Comparison of ENCODE assay signal across 8 mouse cellular contexts in genomic region chr15:102203835-102204381, GRCm38 (mm10). TPM values are rescaled to one million over a fixed set of nuclear protein-coding genes. Genes with fewer than 3 reads are reported as not detected.
DNase-seq lines count a peak whose midpoint lies in the region; ATAC-seq lines count a peak whose summit lies in the region.

No protein-coding gene starts in this region.

- H3K4me1 ChIP-seq in embryonic facial prominence, embryonic 12.5 days, result peaks cover 35% of the 10 kb centered on the region
- H3K4me1 ChIP-seq in limb, embryonic 11.5 days (ENCODE audit: control insufficient read depth, insufficient read depth, low read length), result peaks cover 16% of the 10 kb centered on the region
- peaks cover 46% of the 10 kb centered on the region for H3K4me1 ChIP-seq in midbrain, embryonic 13.5 days (replicated peaks)

- no peaks in the 10 kb centered on the region for H3K27me3 ChIP-seq in embryonic facial prominence, embryonic 12.5 days
- H3K27me3 ChIP-seq in limb, embryonic 11.5 days (ENCODE audit: control insufficient read depth, insufficient read depth, low read length), result no peaks in the 10 kb centered on the region
- H3K27me3 ChIP-seq in midbrain, embryonic 13.5 days, result no peaks in the 10 kb centered on the region

- peaks cover 40% of the 10 kb centered on the region for H3K36me3 ChIP-seq in embryonic facial prominence, embryonic 12.5 days
- peaks cover 11% of the 10 kb centered on the region; the same call in 1 of the 2 replicates for H3K36me3 ChIP-seq in limb, embryonic 11.5 days (ENCODE audit: control insufficient read depth, insufficient read depth, low read length)
- peaks cover 31% of the 10 kb centered on the region for H3K36me3 ChIP-seq in midbrain, embryonic 13.5 days

- peak overlapping the region; percentile 94 for H3K9ac ChIP-seq in embryonic facial prominence, embryonic 12.5 days
- H3K9ac ChIP-seq in limb, embryonic 11.5 days (ENCODE audit: low read length), result peak overlapping the region; percentile 86
- peak overlapping the region; percentile 90 for H3K9ac ChIP-seq in midbrain, embryonic 13.5 days (replicated peaks)

- under 1% methylated on average over 48 of the region's 72 CpGs for WGBS in embryonic facial prominence, embryonic 12.5 days
- WGBS in limb, embryonic 11.5 days, result 0% methylated on average over 30 of the region's 72 CpGs
- under 1% methylated on average over 25 of the region's 72 CpGs for WGBS in midbrain, embryonic 13.5 days

- peak; percentile 10 for ATAC-seq in embryonic facial prominence, embryonic 12.5 days (ENCODE audit: insufficient number of reproducible peaks, insufficient read depth, low FRiP score, low TSS enrichment)
- ATAC-seq in granulocyte monocyte progenitor cell, adult 5-6 weeks (replicated peaks; ENCODE audit: poor library complexity, severe bottlenecking), result peak; percentile 26
- peak; percentile 27; the same call in 1 of the 2 replicates for ATAC-seq in limb, embryonic 11.5 days (ENCODE audit: insufficient number of reproducible peaks, low FRiP score, low TSS enrichment, low read depth)
- ATAC-seq in midbrain, embryonic 13.5 days, result peak; percentile 38

- peak overlapping the region; percentile 87 for H3K4me3 ChIP-seq in embryonic facial prominence, embryonic 12.5 days
- H3K4me3 ChIP-seq in limb, embryonic 11.5 days (ENCODE audit: low read depth, low read length), result peak overlapping the region; percentile 79
- peak overlapping the region; percentile 84 for H3K4me3 ChIP-seq in midbrain, embryonic 13.5 days (replicated peaks)

- peak; percentile 31 to 56 for DNase-seq in urinary bladder, adult 18-20 months (ENCODE audit: low spot score in 2 of 2)
- no peak for DNase-seq in urinary bladder, postnatal 10 days (ENCODE audit: low spot score)
- DNase-seq in kidney, adult 18-20 months, result peak; percentile 77
- DNase-seq in limb, embryonic 11.5 days (ENCODE audit: low spot score), result peak; percentile 77
- DNase-seq in spleen, adult 12 weeks (ENCODE audit: low spot score), result peak; percentile 50

- peak overlapping the region; percentile 100 for H3K27ac ChIP-seq in embryonic facial prominence, embryonic 12.5 days
- peak overlapping the region; percentile 99 for H3K27ac ChIP-seq in limb, embryonic 11.5 days (replicated peaks; ENCODE audit: low read depth, low read length)
- H3K27ac ChIP-seq in midbrain, embryonic 13.5 days, result peak overlapping the region; percentile 99

- H3K9me3 ChIP-seq in embryonic facial prominence, embryonic 12.5 days, result no peaks in the 10 kb centered on the region
- no peaks in the 10 kb centered on the region for H3K9me3 ChIP-seq in limb, embryonic 11.5 days (ENCODE audit: control insufficient read depth, low read length)
- no peaks in the 10 kb centered on the region for H3K9me3 ChIP-seq in midbrain, embryonic 13.5 days

- peak overlapping the region; percentile 79 for H3K4me2 ChIP-seq in embryonic facial prominence, embryonic 12.5 days (replicated peaks)
- H3K4me2 ChIP-seq in limb, embryonic 11.5 days (ENCODE audit: low read depth, severe bottlenecking), result peak overlapping the region; percentile 46
- H3K4me2 ChIP-seq in midbrain, embryonic 13.5 days (replicated peaks), result peak overlapping the region; percentile 81

RNA-seq across cellular contexts. Expression of gene Csad, which starts 0.6 kb away (rescaled TPM):
- 82.8 and 91.1 TPM in 2 replicates for polyA plus RNA-seq in embryonic facial prominence, embryonic 12.5 days (2016; fragmentation: Nextera tagmentation; extraction: Ambion mirVana)
- total RNA-seq in granulocyte monocyte progenitor cell, adult 5-6 weeks (2014; fragmentation: Nextera tagmentation), result 17.0 and 18.1 TPM in 2 replicates
- 7.5 and 23.4 TPM in 2 replicates for total RNA-seq in granulocyte monocyte progenitor cell, adult 5-6 weeks (2017)
- 37.3 and 37.5 TPM in 2 replicates for polyA plus RNA-seq in limb, embryonic 11.5 days (2014; fragmentation: Nextera tagmentation; extraction: Ambion mirVana)
- 37.9 and 40.2 TPM in 2 replicates for polyA plus RNA-seq in midbrain, embryonic 13.5 days (2015; fragmentation: Nextera tagmentation; extraction: Ambion mirVana)

RNA-seq across cellular contexts. Expression of gene Zfp740, which starts 0.9 kb away (rescaled TPM):
- 114 and 119 TPM in 2 replicates for polyA plus RNA-seq in embryonic facial prominence, embryonic 12.5 days (2016; fragmentation: Nextera tagmentation; extraction: Ambion mirVana)
- total RNA-seq in granulocyte monocyte progenitor cell, adult 5-6 weeks (2014; fragmentation: Nextera tagmentation), result 48.7 and 68.9 TPM in 2 replicates
- total RNA-seq in granulocyte monocyte progenitor cell, adult 5-6 weeks (2017), result 23.8 and 27.8 TPM in 2 replicates
- polyA plus RNA-seq in limb, embryonic 11.5 days (2014; fragmentation: Nextera tagmentation; extraction: Ambion mirVana), result 67.5 and 71.1 TPM in 2 replicates
- 81.1 and 83.0 TPM in 2 replicates for polyA plus RNA-seq in midbrain, embryonic 13.5 days (2015; fragmentation: Nextera tagmentation; extraction: Ambion mirVana)

RNA-seq across cellular contexts. Expression of gene Itgb7, which starts 27.8 kb away (rescaled TPM):
- 1.9 and 2.6 TPM in 2 replicates for polyA plus RNA-seq in embryonic facial prominence, embryonic 12.5 days (2016; fragmentation: Nextera tagmentation; extraction: Ambion mirVana)
- total RNA-seq in granulocyte monocyte progenitor cell, adult 5-6 weeks (2014; fragmentation: Nextera tagmentation), result 7.4 and 42.7 TPM in 2 replicates
- 15.2 and 31.6 TPM in 2 replicates for total RNA-seq in granulocyte monocyte progenitor cell, adult 5-6 weeks (2017)
- polyA plus RNA-seq in limb, embryonic 11.5 days (2014; fragmentation: Nextera tagmentation; extraction: Ambion mirVana), result 0.57 and 0.71 TPM in 2 replicates
- 0.71 and 0.82 TPM in 2 replicates for polyA plus RNA-seq in midbrain, embryonic 13.5 days (2015; fragmentation: Nextera tagmentation; extraction: Ambion mirVana)

RNA-seq across cellular contexts. Expression of gene Rarg, which starts 53.4 kb away (rescaled TPM):
- polyA plus RNA-seq in embryonic facial prominence, embryonic 12.5 days (2016; fragmentation: Nextera tagmentation; extraction: Ambion mirVana), result 121 and 123 TPM in 2 replicates
- 7.5 and 11.5 TPM in 2 replicates for total RNA-seq in granulocyte monocyte progenitor cell, adult 5-6 weeks (2014; fragmentation: Nextera tagmentation)
- 2.0 and 3.4 TPM in 2 replicates for total RNA-seq in granulocyte monocyte progenitor cell, adult 5-6 weeks (2017)
- 118 and 119 TPM in 2 replicates for polyA plus RNA-seq in limb, embryonic 11.5 days (2014; fragmentation: Nextera tagmentation; extraction: Ambion mirVana)
- 2.7 and 3.4 TPM in 2 replicates for polyA plus RNA-seq in midbrain, embryonic 13.5 days (2015; fragmentation: Nextera tagmentation; extraction: Ambion mirVana)

RNA-seq across cellular contexts. Expression of gene Soat2, which starts 53.6 kb away (rescaled TPM):
- polyA plus RNA-seq in embryonic facial prominence, embryonic 12.5 days (2016; fragmentation: Nextera tagmentation; extraction: Ambion mirVana), result 0.13 and 0.17 TPM in 2 replicates
- 0.85 and 0.97 TPM in 2 replicates for total RNA-seq in granulocyte monocyte progenitor cell, adult 5-6 weeks (2014; fragmentation: Nextera tagmentation)
- 0.15 and 0.56 TPM in 2 replicates for total RNA-seq in granulocyte monocyte progenitor cell, adult 5-6 weeks (2017)
- 0.09 and 0.24 TPM in 2 replicates for polyA plus RNA-seq in limb, embryonic 11.5 days (2014; fragmentation: Nextera tagmentation; extraction: Ambion mirVana)
- polyA plus RNA-seq in midbrain, embryonic 13.5 days (2015; fragmentation: Nextera tagmentation; extraction: Ambion mirVana), result not detected in 2 replicates
